Mouse (Mus musculus): ENCODE measurements around the gene Car10.

GRCm38 (mm10) chr11:93434997-93435915 lies 337.4 kb downstream of the Car10 start:
- no peak for TF ChIP-seq POLR2A (IDR thresholded peaks at IDR 0.05; ENCODE audit: low read depth, low read length)
- no peak for TF ChIP-seq CTCF (IDR thresholded peaks at IDR 0.05; ENCODE audit: extremely low read depth, insufficient read length, insufficient replicate concordance, low read depth, low read length)

Data from small intestine, adult 2 months (tissue).